Mouse (Mus musculus) cerebellum, adult 2 months (tissue): ENCODE measurements around the gene Dnal1.

Experiments
- CTCF ChIP-seq: fragments of 200-500 bp; IDR thresholded peaks from 2 replicates; pipeline ENCODE4 v1.5.1; 2011; ENCODE audit warnings: low read depth, mild to moderate bottlenecking, control low read depth, low read length, moderate library complexity, borderline replicate concordance; ENCODE audit not compliant: insufficient read depth
- POLR2A ChIP-seq: fragments of 200-500 bp; IDR thresholded peaks from 2 replicates; pipeline ENCODE4 v1.6.1; 2011; ENCODE audit warnings: low read length, control low read depth, borderline replicate concordance; ENCODE audit not compliant: insufficient read depth

DNA sequence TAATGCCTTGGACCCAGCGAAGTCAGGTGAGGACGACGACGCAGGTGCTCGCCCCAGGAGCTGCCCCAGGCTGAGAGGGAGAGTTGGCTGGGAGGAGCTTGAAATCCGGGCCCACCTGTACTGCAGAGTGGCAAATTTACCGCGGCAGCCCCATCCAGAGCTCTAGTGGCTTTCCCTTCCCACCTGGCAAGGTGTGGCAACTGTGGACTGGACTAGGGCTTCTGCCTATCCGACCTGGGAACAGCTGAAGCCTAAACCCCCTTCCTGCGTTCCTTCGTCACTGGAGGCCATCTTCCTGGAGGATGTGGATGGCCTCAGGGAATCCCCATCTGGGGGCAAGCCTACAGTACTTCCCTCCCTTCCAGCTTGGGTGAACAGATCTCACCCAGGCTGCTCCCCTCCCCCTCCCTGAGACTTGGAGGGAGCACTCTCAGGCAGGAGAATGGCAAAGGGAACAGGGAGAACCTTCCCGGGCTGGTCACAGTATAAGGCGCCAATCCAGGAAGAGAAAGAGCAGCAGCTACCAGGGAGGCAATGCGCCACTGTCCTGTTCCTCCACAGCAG is 74.8 kb downstream of the Dnal1 start:
- TF ChIP-seq CTCF (no peak), POLR2A (no peak)
